Mouse (Mus musculus) embryo, embryonic 11.5 days (tissue): ENCODE results near the gene Tmem273.

Experiments used
- DNase-seq: peaks from one replicate; pipeline ENCODE4 v3.0.0-alpha.2; 2012; ENCODE audit warnings: low read depth, low spot score

Tmem273 gene

GRCm38 (mm10) chr14:32812429-32812828 lies 26.7 kb downstream of the Tmem273 start:
- DNase-seq: no peak

GRCm38 (mm10) chr14:32814961-32815360 lies 29.2 kb downstream of the Tmem273 start:
- no peak for DNase-seq

GRCm38 (mm10) chr14:32816533-32816932 lies 30.8 kb downstream of the Tmem273 start:
- no peak for DNase-seq

- DNase-seq: no peak
These were observed 31.5 kb downstream of the Tmem273 start for GRCm38 (mm10) chr14:32817258-32817657.

- DNase-seq: no peak
These were observed 33.5 kb downstream of the Tmem273 start for GRCm38 (mm10) chr14:32819297-32819696.

- no peak for DNase-seq
These were observed 37.0 kb downstream of the Tmem273 start for GRCm38 (mm10) chr14:32822812-32823211.

- DNase-seq: no peak
These were observed 38.1 kb downstream of the Tmem273 start for GRCm38 (mm10) chr14:32823861-32824260.

- no peak for DNase-seq
These were observed 38.7 kb downstream of the Tmem273 start for GRCm38 (mm10) chr14:32824267-32825150.

GRCm38 (mm10) chr14:32825426-32826032 lies 39.8 kb downstream of the Tmem273 start:
- peak; percentile 64 for DNase-seq

GRCm38 (mm10) chr14:32827165-32827564 lies 41.4 kb downstream of the Tmem273 start:
- DNase-seq: no peak

GRCm38 (mm10) chr14:32827994-32828650 lies 42.4 kb downstream of the Tmem273 start:
- no peak for DNase-seq

- DNase-seq: no peak
These were observed 48.1 kb downstream of the Tmem273 start, which contains the start of gene Fam170b for GRCm38 (mm10) chr14:32833847-32834246. Gene Fam170b, plus strand, starts transcription at chr14:32833962.

GRCm38 (mm10) chr14:32835181-32835580 lies 49.4 kb downstream of the Tmem273 start:
- DNase-seq: no peak

- no peak for DNase-seq
These were observed 49.8 kb downstream of the Tmem273 start for GRCm38 (mm10) chr14:32835596-32835995.

- no peak for DNase-seq
These were observed 50.4 kb downstream of the Tmem273 start for GRCm38 (mm10) chr14:32836191-32836590.

GRCm38 (mm10) chr14:32842052-32842451 lies 56.3 kb downstream of the Tmem273 start:
- no peak for DNase-seq

- no peak for DNase-seq
These were observed 68.3 kb downstream of the Tmem273 start for GRCm38 (mm10) chr14:32854059-32854458.

- no peak for DNase-seq
These were observed 70.5 kb downstream of the Tmem273 start for GRCm38 (mm10) chr14:32856246-32856645.

GRCm38 (mm10) chr14:32856681-32857328 lies 71.0 kb downstream of the Tmem273 start, which contains the start of gene Vstm4:
Gene Vstm4, plus strand, starts transcription at chr14:32856756.
- peak; percentile 13 for DNase-seq

- DNase-seq: no peak
These were observed 72.6 kb downstream of the Tmem273 start for GRCm38 (mm10) chr14:32858361-32858760.

- no peak for DNase-seq
These were observed 73.3 kb downstream of the Tmem273 start for GRCm38 (mm10) chr14:32858941-32859510.
